Mouse (Mus musculus): ENCODE results near the gene Maml2.

The Maml2 gene

DNA sequence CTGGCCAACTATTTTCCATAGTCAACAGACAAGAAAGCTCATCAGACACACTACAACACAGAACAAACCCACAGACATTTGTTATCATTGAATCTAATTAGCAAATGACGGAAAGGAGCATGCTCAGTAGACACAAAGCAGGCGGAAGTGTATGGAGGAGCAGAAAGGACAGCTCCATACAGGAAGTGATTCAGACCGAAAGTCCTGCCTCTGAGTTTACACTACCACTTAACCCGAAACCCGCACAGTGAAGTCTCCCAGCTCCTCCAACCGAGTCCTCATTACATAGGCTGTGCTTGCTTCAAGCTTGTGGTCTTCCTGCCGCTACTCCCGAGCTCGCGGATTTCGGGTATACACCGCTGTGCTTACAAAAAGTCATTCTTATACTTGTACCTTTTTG is 404.0 kb downstream of the Maml2 start:
- intact Hi-C loops (cut with DNase I) = no loop called here

DNA sequence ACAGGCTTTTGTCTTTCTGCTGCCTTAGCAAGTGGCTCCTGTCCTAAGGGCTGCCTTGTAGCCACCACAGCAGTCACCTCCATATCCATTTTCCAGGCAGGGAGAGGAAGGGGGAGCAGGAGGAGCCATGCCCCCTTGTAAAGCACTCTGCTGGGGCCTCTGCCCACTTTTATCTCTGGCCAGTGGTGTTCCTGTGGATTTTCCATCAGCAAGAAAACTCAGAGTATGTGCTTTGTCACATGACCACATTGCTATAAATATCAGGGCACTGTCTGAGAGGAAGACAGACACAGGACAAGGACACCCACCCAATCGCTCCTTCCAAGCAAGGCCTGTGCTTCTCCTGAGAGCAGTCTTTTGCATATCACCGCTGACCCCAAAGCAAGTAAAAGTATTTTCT is 405.3 kb downstream of the Maml2 start:
- intact Hi-C loops (cut with DNase I) = no loop called here

DNA sequence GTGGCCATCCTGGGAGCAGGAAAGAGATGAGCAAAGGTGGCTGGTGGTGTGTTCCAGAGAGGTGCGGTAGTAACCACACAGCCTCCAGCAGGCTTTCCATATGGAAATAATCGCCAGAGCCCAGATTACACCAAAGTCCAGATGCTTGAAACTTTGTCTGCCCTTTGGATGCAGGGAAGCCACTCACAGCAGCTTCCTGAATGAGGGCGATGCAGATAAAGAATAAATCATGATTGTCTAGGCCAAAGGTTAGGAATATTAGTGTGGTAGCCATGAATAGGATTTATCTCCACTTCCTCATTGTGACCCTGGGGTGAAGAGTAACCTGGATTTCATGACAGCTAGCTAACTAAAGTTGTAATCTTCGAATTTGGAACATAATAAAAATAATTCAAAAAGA is 407.2 kb downstream of the Maml2 start:
- intact Hi-C loops (cut with DNase I) = no loop called here

DNA sequence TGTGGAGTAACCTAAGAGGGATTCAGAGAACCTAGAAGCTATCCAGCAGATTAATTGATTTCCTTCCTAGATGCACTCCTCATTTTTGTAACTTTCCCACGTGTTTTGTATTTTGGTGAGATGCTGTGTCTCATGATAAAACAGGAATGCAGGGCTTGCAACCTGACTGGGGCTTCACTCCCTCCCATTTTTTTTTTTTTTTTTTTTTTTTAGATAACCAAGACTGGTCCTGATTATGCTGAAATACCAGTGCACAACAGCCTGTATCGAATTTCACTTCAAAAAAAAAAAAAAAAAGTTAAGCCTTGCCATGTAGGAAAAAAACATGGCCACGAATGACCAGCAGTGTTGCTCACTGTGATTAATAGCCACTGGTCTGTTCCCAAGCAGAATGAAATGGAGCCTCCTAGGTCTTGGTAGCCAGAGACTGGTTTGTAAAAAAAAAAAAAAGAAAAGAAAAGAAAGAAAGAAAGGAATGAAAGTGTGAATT is 409.4 kb downstream of the Maml2 start:
- intact Hi-C loops (cut with DNase I) = no loop called here

DNA sequence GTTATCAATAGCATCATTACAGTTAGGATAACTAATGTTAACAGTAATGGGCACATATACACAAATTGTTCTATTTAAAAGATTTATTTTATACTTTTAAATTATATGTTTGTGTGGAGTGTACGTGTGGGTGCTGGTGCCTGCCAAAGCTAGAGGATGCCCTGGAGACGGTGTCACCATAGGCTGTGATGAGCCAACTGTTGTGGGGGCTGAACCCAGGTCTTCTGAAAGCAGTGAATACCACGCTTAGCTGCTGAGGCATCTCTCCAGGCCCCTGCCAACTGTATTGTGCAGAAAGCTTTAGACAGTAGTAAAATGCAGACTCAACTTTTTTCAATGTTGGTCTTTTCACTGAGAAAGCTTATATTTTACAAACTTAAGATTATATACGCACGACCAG is 411.7 kb downstream of the Maml2 start:
- intact Hi-C loops (cut with DNase I) = no loop called here

DNA sequence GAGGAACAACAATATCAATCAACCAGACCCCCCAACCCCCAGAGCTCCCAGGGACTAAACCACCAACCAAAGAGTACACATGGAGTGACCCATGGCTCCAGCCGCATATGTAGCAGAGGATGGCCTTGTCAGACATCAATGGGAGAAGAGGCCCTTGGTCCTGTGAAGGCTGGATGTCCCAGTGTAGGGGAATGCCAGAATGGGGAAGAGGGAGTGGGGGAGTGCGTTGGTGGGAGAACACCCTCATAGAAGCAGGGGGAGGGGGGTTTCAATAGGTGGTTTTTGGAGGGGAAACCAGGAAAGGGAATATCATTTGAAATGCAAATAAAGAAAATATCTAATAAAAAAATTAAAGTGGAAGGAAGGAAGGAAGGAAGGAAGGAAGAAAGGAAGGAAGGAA is 418.1 kb downstream of the Maml2 start:
- intact Hi-C loops (cut with DNase I) = loop anchor here (1.0 to 5.0 kb wide), 2 partner anchors 419 to 485 kb away; partner anchors contain the start of gene Maml2

DNA sequence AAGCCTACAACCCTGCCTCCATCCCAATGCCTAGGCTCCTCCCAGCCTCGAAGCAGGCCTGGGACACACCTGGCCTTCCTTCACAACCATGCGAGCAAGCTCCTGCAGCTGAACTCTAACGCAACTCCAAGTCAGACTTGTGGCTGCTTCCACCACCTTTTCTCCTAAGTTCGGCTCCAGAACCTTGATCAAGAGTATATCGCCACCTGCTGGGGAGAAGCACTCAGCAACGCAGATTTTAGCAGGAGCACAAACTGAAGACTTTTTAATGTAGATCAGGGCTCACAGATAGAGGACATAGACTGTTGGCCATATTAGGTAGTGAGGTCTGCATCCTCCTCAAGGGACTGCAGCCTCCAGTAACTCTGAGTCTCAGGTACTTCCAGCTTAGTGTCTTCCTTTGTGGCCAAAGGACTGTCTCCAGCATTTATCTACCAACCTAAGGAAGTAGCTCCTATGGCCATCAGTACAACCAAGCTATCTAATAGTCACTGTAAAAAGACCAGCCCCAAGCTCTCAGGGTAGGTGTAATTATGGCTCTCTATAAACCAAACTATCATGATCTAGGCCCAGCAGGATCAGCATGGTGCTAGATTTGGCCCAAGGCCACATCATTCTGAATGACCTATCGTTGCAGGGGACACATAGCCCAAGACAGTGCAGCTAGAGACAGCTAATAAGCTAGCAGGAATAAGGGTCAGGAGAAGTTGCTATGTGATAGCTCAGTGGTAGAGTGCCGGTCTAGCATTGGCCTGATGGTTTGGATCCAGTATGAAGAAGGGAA is 418.8 kb downstream of the Maml2 start:
- intact Hi-C loops (cut with DNase I) = loop anchor here (1.0 to 5.0 kb wide), 2 partner anchors 419 to 485 kb away; partner anchors contain the start of gene Maml2

DNA sequence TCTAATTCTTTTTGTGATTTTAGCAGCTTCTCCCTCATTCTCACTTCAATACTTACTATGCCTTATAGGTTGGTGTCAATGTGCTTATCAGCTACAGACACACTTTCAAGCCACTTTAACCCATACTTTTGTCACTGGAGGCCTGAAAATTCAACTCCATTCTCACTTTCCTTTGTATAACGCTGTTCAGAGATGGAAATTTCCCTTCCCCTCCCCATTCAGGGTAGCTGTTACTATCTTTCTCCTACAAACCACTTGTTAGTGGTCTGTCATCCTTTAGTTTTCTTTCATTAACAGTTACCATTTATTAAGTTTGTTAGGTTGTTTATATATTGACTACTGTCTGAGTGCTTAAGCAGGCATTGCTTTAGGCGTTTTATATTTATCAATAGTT is 450.6 kb downstream of the Maml2 start, which contains the start of gene Mtmr2:
Gene Mtmr2 (plus strand): TSS at position 7 of the 394 bp plus-strand sequence.
- intact Hi-C loops (cut with DNase I) = no loop called here

DNA sequence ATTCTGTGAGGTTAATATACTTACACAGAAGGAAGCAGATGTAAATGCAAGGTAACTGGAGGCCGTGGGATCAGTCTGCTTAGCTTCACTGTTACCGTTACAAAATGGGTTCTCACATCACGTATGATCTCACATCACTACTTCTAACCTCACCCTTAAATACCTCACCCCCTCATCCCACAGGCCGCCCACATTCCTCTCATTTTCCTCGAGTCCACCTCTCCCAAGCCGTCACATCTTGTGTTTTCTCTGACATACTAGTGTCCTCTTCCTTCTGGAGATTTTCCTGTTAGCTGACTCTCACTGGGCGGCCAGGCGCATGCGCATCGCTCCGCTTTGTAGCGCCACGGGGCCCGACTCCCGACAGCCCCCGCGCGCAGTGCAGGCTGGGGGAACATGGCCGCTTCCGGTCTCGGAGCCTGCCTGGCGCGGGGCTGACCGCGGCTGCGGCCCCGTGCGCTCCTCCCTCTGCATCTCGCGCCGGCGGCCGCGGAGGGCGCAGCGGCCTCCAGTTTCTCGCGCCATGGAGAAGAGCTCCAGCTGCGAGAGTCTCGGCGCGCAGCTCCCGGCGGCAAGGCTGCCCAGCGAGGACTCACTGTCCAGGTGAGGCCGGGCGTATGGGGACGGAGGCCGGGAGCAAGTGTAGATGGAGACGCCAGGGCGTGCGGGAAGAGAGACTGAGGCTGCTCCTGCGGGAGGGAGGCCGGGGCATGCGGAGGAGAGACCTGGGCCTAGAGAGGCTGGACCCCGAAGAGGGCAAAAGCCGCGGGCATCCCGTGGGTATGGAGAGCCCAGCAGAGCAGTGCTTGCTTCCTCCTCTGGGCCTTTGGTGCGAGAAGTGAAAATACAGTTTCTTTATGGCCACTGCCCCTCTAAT is 451.3 kb downstream of the Maml2 start:
- intact Hi-C loops (cut with DNase I) = no loop called here

DNA sequence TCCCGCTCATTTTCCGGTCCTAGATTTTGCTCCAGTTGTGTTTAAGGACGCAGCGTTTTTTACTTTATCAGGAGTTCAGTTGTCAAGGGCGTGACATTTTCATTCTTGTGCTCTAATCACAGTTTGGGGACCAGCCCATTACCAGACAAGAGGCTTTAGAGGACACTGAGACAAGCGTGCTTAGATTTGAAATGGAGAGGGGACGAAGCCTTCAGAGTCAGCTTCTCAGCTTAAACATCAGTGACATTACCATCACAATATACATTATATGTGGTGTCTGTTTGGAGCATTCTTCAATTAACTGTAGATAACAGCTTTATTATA is 451.9 kb downstream of the Maml2 start:
- intact Hi-C loops (cut with DNase I) = no loop called here

DNA sequence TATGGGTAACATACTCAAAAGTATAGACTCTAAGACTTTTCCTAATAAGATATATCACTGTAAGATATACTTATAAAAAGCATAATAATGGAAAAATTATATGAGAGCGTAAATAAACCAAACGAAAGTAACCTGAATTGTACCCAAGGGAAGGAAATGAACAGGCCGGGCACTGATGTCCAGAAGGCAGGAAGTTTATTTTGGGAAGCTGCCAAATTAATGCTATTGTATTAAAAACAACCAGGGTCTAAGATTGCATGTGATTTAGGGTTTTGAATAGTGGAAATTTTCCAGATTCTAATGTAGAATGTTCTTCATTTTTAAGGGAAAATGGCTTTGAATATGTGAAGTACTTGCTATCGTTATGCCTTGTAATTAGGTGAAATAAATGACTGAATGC is 454.8 kb downstream of the Maml2 start:
- intact Hi-C loops (cut with DNase I) = no loop called here

Small RNA genes lying within 50 kb of the gene (microRNA-seq; reads per million reads assigned to microRNA genes)
- gene Gm22643 = 0 reads per million in 2 experiments
